Mouse (Mus musculus) layer of hippocampus, adult 11-12 months (tissue): Measurements from ENCODE around the gene Dennd1a.

Source experiments
- DNase-seq: peaks from one replicate; pipeline ENCODE4 v3.0.0; 2022; ENCODE audit warnings: low spot score

Gene Dennd1a

GRCm38 (mm10) chr2:38286733-38287551 is at the start of gene Dennd1a:
Dennd1a (minus strand) TSS chr2:38287390.
- peak; percentile 85 for DNase-seq

GRCm38 (mm10) chr2:38336606-38337005 is 49.4 kb upstream of the Dennd1a start:
- DNase-seq = no peak

GRCm38 (mm10) chr2:38333586-38334119 is 46.5 kb upstream of the Dennd1a start:
- no peak for DNase-seq

GRCm38 (mm10) chr2:38326671-38327070 is 39.5 kb upstream of the Dennd1a start:
- DNase-seq = no peak

- no peak for DNase-seq
Measured at GRCm38 (mm10) chr2:38323380-38323779, 36.2 kb upstream of the Dennd1a start.

GRCm38 (mm10) chr2:38320911-38321310 is 33.7 kb upstream of the Dennd1a start:
- DNase-seq = no peak

GRCm38 (mm10) chr2:38319086-38319485 is 31.9 kb upstream of the Dennd1a start:
- DNase-seq = no peak

- no peak for DNase-seq
Measured at GRCm38 (mm10) chr2:38313399-38313798, 26.2 kb upstream of the Dennd1a start.

GRCm38 (mm10) chr2:38312921-38313320 is 25.7 kb upstream of the Dennd1a start:
- no peak for DNase-seq

GRCm38 (mm10) chr2:38305152-38305551 is 18.0 kb upstream of the Dennd1a start:
- DNase-seq = no peak

- no peak for DNase-seq
Measured at GRCm38 (mm10) chr2:38300941-38301340, 13.8 kb upstream of the Dennd1a start.

- no peak for DNase-seq
Measured at GRCm38 (mm10) chr2:38295939-38296338, 8.7 kb upstream of the Dennd1a start.

GRCm38 (mm10) chr2:38291526-38291925 is 4.3 kb upstream of the Dennd1a start:
- no peak for DNase-seq

- no peak for DNase-seq
Measured at GRCm38 (mm10) chr2:38288226-38288625, 1.0 kb upstream of the Dennd1a start.

- no peak for DNase-seq
Measured at GRCm38 (mm10) chr2:38286433-38286732, 807 bp downstream of the Dennd1a start.

- no peak for DNase-seq
Measured at GRCm38 (mm10) chr2:38285781-38286432, 1.3 kb downstream of the Dennd1a start.

- no peak for DNase-seq
Measured at GRCm38 (mm10) chr2:38283961-38284360, 3.2 kb downstream of the Dennd1a start.

- no peak for DNase-seq
Measured at GRCm38 (mm10) chr2:38280376-38280775, 6.8 kb downstream of the Dennd1a start.

- DNase-seq = no peak
Measured at GRCm38 (mm10) chr2:38274973-38275372, 12.2 kb downstream of the Dennd1a start.

- no peak for DNase-seq
Measured at GRCm38 (mm10) chr2:38263653-38264052, 23.5 kb downstream of the Dennd1a start.

- no peak for DNase-seq
Measured at GRCm38 (mm10) chr2:38259052-38259451, 28.1 kb downstream of the Dennd1a start.

- no peak for DNase-seq
Measured at GRCm38 (mm10) chr2:38237616-38238015, 49.6 kb downstream of the Dennd1a start.

GRCm38 (mm10) chr2:38235593-38235992 is 51.6 kb downstream of the Dennd1a start:
- no peak for DNase-seq
